Mouse (Mus musculus) erythroblast, embryonic 14.5 days (primary cell): Measurements from ENCODE around the gene Actl11.

Experiments used
- GATA1 ChIP-seq: IDR thresholded peaks from 2 replicates; pipeline ENCODE4 v1.6.1; 2012; ENCODE audit warnings: low read length, inconsistent platforms, mixed read lengths
- TAL1 ChIP-seq: IDR thresholded peaks from 3 replicates; pipeline ENCODE4 v1.6.1; 2012; ENCODE audit warnings: low read length, inconsistent platforms, mixed read lengths

DNA sequence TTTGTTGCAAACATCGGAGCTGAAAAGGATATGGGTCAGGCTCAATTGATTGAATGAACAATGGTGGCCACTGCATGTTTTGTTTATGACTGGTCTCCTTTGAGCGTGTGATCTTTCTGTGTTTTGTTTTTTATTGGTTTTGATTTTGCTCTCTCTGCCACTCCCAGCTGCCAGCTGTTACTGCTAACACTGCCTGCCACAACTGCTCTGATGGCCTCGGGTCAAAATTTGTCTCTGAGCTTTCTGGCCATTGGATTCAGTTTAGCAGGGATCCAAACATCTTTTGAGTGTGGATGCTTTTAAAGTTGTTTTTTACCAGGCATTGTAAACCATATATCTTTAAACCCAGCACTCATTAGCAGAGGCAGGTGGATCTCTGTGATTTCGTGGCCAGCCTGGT is 47.9 kb upstream of the Actl11 start:
- TF ChIP-seq GATA1: no peak
- TF ChIP-seq TAL1: no peak
